Mouse (Mus musculus): ENCODE results near the gene Nrxn3. TPM values are rescaled to one million over a fixed set of nuclear protein-coding genes. Genes with fewer than 3 reads are reported as not detected.

The Nrxn3 gene
- total RNA-seq, 2 experiments from 2014 or later = 0.51 to 0.55 TPM

- no peak for DNase-seq
- intact Hi-C loops (cut with DNase I; ENCODE audit: low total_unique reads) = no loop called here
Observed at GRCm38 (mm10) chr12:89568723-89569377, 846.2 kb downstream of the Nrxn3 start.

GRCm38 (mm10) chr12:89592459-89592858, 869.8 kb downstream of the Nrxn3 start:
- intact Hi-C loops (cut with DNase I; ENCODE audit: low total_unique reads) = no loop called here
- DNase-seq = no peak

GRCm38 (mm10) chr12:89613670-89614069, 891.0 kb downstream of the Nrxn3 start:
- intact Hi-C loops (cut with DNase I; ENCODE audit: low total_unique reads) = no loop called here

GRCm38 (mm10) chr12:89625746-89626145, 903.1 kb downstream of the Nrxn3 start:
- DNase-seq = no peak
- intact Hi-C loops (cut with DNase I; ENCODE audit: low total_unique reads) = no loop called here

More at GRCm38 (mm10) chr12:89613670-89614069, 891.0 kb downstream of the Nrxn3 start:
- no peak for DNase-seq

- DNase-seq = no peak
- intact Hi-C loops (cut with DNase I; ENCODE audit: low total_unique reads) = no loop called here
Observed at GRCm38 (mm10) chr12:89640046-89640445, 917.4 kb downstream of the Nrxn3 start.

GRCm38 (mm10) chr12:89641460-89641859, 918.8 kb downstream of the Nrxn3 start:
- DNase-seq = no peak
- intact Hi-C loops (cut with DNase I; ENCODE audit: low total_unique reads) = no loop called here

- intact Hi-C loops (cut with DNase I; ENCODE audit: low total_unique reads) = no loop called here
- DNase-seq = no peak
Observed at GRCm38 (mm10) chr12:89653211-89653610, 930.5 kb downstream of the Nrxn3 start.

GRCm38 (mm10) chr12:89661219-89661618, 938.5 kb downstream of the Nrxn3 start:
- DNase-seq = no peak
- intact Hi-C loops (cut with DNase I; ENCODE audit: low total_unique reads) = no loop called here

GRCm38 (mm10) chr12:89668856-89669255, 946.2 kb downstream of the Nrxn3 start:
- intact Hi-C loops (cut with DNase I; ENCODE audit: low total_unique reads) = no loop called here
- DNase-seq = no peak

GRCm38 (mm10) chr12:89672819-89673218, 950.1 kb downstream of the Nrxn3 start:
- intact Hi-C loops (cut with DNase I; ENCODE audit: low total_unique reads) = no loop called here
- no peak for DNase-seq

- no peak for DNase-seq
- intact Hi-C loops (cut with DNase I; ENCODE audit: low total_unique reads) = no loop called here
Observed at GRCm38 (mm10) chr12:89685633-89686032, 963.0 kb downstream of the Nrxn3 start.

- intact Hi-C loops (cut with DNase I; ENCODE audit: low total_unique reads) = no loop called here
Observed at GRCm38 (mm10) chr12:89689086-89689485, 966.4 kb downstream of the Nrxn3 start.

GRCm38 (mm10) chr12:89699469-89699868, 976.8 kb downstream of the Nrxn3 start:
- DNase-seq = no peak
- intact Hi-C loops (cut with DNase I; ENCODE audit: low total_unique reads) = no loop called here

More at GRCm38 (mm10) chr12:89689086-89689485, 966.4 kb downstream of the Nrxn3 start:
- DNase-seq = no peak

GRCm38 (mm10) chr12:89700937-89701458, 978.3 kb downstream of the Nrxn3 start:
- DNase-seq = no peak
- intact Hi-C loops (cut with DNase I; ENCODE audit: low total_unique reads) = no loop called here

- intact Hi-C loops (cut with DNase I; ENCODE audit: low total_unique reads) = no loop called here
Observed at GRCm38 (mm10) chr12:89702931-89703330, 980.3 kb downstream of the Nrxn3 start.

GRCm38 (mm10) chr12:89707913-89708312, 985.2 kb downstream of the Nrxn3 start:
- DNase-seq = no peak
- intact Hi-C loops (cut with DNase I; ENCODE audit: low total_unique reads) = no loop called here

More at GRCm38 (mm10) chr12:89702931-89703330, 980.3 kb downstream of the Nrxn3 start:
- no peak for DNase-seq

GRCm38 (mm10) chr12:89710459-89710858, 987.8 kb downstream of the Nrxn3 start:
- intact Hi-C loops (cut with DNase I; ENCODE audit: low total_unique reads) = no loop called here
- no peak for DNase-seq

GRCm38 (mm10) chr12:89711791-89712190, 989.1 kb downstream of the Nrxn3 start:
- DNase-seq = no peak
- intact Hi-C loops (cut with DNase I; ENCODE audit: low total_unique reads) = no loop called here

GRCm38 (mm10) chr12:89719194-89720080, 996.8 kb downstream of the Nrxn3 start:
- no peak for DNase-seq
- intact Hi-C loops (cut with DNase I; ENCODE audit: low total_unique reads) = no loop called here

- intact Hi-C loops (cut with DNase I; ENCODE audit: low total_unique reads) = no loop called here
- no peak for DNase-seq
Observed at GRCm38 (mm10) chr12:89720945-89721344, 998.3 kb downstream of the Nrxn3 start.

Data from gastrocnemius, postnatal 14 days (tissue).